Mouse (Mus musculus): ENCODE measurements at regions not wholly inside any gene's neighbourhood (a gene's known extent, or its start where the extent isn't known, plus 50 kb on each side); places are given as distances from the start of the nearest gene placed in this dataset.
"Not testable (repeated sequence)": the region's sequence is repeated elsewhere in the genome, so short reads cannot be mapped to it uniquely, and the experiment has no call there.

DNA sequence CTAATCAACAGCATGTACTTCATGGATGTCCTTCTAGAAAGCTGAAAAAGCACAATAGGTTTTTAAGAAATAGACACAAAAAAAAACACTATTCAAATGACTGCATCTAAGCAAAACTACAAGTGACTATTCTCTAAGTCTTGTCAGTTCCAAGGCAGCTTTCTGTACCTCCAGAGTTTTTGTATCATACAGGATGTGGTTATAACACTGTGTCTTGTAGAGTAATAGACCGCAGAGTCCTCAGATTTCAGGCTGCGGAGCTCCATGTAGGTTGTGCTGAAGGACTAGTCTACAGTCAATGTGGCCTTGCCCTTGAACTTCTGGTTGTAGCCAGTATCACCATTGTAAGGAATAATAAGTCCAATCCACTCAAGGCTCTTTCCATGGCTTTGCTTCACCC, 1137.7 kb upstream of the Zfp386 start:
- not testable (repeated sequence) for DNase-seq (ENCODE audit: low spot score)

DNA sequence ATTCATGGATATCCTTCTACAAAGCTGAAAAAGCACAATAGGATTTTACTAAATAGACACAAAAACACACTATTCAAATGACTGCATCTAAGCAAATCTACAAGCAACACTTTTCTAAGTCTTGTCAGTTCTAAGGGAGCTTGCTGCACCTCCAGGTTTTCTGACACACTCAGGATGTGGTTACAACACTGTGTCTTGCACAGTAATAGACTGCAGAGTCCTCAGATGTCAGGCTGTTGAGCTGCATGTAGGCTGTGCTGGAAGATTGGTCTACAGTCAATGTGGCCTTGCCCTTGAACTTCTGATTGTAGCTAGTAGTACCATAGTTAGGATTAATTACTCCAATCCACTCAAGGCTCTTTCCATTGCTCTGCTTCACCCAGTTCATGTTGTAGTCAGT, 1133.1 kb upstream of the Zfp386 start:
- not testable (repeated sequence) for DNase-seq (ENCODE audit: low spot score)

DNA sequence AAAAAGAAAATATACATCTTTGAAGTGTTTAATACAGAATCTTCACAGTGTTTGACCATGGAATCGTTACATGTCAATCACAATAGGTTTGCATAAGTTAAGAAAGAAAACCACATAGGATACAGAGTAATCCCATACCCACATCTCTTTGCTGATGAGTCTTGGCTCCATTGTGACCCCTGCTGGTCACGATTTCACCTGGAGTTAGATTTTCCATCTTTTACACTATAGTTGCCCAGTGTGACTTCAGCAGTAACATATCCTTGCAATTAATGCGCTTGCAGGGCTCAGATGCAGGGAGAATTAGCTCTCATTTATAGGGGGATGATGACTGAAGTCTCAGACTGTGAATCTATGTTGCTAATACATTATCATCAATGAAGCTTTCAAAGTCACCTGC, 1119.8 kb upstream of the Zfp386 start:
- DNase-seq (ENCODE audit: low spot score): no peak

DNA sequence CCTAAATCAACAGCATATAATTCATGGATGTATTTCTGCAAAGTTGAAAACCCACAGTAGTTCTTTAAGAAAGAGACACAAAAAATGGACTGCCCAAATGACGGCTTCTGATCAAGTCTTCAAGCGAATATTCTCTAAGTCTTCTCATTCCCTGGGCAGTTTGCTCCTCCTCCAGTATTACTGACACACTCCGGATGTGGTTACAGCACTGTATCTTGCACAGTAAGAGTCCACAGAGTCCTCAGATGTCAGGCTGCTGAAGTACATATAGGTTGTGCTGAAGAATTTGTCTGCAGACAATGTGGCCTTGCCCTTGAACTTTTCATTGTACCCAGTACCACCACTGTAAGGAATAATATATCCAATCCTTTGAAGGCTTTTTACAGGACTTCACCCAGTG, 1115.4 kb upstream of the Zfp386 start:
- no peak for DNase-seq (ENCODE audit: low spot score)

DNA sequence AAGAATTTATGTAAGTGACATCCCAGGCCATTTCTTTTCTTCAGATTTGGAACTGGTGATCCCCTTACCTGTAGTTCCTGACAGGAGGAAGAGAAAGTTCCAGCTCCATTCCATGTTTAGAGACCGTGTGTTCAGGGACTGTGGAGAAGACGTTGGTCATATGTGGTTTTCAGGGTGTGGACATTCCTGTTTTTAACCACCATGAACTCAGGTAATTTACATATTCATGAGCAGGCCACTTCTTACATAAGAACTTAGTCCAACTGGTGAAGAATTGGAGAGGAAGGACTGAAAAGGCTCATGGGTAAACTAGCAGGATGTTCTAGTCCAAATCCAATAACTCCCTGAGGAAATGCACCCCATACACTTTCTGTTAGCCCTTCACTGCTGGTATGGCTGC, 1114.9 kb upstream of the Zfp386 start:
- no peak for DNase-seq (ENCODE audit: low spot score)

DNA sequence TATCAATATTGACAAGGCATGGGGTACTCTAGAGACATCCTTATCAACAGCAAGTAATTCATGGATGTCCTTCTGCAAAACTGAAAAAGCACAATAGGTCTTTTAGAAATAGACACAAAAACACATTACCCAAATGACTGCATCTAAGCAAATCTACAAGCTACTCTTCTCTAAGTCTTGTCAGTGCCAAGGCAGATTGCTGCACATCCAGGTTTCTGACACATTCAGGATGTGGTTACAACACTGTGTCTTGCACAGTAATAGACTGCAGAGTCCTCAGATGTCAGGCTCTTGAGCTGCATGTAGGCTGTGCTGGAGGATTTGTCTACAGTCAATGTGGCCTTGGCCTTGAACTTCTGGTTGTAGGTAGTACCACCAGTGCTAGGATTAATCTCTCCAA, 1110.7 kb upstream of the Zfp386 start:
- not testable (repeated sequence) for DNase-seq (ENCODE audit: low spot score)

DNA sequence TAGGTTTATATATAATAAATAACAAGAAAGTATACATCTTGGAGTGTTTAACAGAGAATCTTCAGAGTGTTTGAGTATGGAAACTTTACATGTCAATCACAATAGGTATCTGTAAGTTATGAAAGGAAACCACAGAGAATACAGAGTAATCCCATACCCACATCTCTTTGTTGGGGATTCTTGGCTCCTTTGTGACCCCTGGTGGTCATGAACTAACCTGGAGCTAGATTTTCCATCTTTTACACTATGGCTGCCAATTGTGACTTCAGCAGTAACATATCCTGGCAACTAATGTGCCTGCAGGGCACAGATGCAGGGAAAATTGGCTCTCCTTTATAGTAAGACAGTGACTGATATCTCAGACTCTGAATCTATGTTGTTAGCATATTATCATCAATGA, 1107.9 kb upstream of the Zfp386 start:
- DNase-seq (ENCODE audit: low spot score): no peak

DNA sequence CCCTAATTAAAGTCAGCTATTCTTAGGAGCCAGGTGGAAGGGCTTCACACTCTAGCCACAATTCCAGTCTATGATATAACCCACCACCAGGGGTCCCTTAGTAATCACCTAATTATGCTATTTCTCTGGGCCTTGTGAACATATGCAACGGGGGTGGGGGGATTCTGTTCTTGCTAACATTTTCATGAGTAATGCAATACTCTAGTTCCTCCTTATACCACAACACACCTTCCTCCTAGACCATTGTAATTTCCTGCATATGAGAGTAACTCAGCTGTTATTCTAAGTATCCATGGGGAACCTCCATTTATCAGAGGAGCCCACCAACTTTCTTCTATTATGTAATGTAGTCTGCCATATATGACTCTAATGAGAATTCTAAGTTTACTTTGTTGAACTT, 1085.4 kb upstream of the Zfp386 start:
- DNase-seq (ENCODE audit: low spot score): no peak

DNA sequence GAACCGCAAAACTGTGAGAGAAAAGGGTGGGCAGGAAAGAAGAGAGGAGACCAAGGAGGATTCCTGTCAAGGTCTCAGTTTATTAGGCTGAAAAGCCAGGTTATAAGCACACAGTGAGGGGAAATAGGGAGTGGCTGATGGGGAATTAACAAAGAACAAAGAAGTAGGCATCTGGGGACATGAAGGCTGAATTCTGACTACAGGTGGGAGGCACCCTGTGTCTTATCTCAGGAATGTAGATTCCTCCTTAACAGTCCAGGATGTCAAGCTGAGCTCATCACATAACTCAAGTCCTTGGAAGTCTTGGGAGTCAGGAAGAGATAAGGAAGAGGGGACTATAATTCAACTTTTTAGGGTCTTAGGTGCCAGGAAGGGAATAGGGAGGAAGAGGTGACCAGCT, 1083.3 kb upstream of the Zfp386 start:
- DNase-seq (ENCODE audit: low spot score): not testable (repeated sequence)

DNA sequence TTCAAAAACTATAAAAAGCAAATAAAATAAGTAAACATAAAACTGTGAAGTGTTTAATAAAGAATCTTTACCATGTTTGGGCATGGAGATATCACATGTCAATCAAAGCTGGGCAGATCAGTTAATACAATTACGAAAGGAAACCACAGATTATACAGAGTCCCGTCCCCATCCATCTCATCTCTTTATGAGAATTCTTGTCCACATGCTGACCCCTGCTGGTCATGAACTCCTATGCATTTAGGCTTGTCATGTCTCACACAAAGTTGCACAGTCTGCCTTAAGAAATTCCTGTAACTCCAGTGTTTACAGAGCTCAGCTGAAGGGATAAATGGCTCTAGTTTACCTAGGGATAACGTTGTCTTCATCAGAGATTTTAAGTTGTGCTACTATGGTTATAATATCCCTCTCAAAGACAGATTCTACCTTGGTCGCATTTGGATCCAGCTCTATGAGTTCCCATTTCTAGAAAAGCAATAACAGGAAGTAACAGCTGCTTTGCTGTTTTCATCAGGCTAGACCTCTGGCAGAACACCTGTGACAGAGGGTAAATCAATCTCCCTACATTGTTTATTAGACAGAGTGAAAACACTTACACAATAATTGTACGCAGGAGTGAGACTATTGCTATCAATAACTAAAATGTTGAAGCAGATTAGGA, 1065.9 kb upstream of the Zfp386 start:
- DNase-seq (ENCODE audit: low spot score): no peak

DNA sequence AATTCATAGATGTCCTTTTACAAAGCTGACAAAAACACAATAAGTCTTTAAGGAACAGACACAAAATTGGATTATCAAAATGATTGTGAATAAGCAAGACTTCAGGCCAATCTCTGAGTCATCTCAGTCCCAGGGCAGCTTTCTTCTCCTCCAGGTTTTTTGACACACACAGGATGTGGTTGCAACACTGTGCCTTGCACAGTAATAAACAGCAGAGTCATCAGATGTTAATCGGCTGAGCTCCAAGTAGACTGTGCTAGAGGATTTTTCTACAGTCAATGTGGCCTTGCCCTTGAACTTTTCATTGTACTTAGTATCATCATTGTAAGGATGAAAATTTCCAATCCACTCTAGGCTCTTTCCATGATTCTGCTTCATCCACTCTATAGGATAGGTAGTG, 1056.6 kb upstream of the Zfp386 start:
- DNase-seq (ENCODE audit: low spot score): no peak

DNA sequence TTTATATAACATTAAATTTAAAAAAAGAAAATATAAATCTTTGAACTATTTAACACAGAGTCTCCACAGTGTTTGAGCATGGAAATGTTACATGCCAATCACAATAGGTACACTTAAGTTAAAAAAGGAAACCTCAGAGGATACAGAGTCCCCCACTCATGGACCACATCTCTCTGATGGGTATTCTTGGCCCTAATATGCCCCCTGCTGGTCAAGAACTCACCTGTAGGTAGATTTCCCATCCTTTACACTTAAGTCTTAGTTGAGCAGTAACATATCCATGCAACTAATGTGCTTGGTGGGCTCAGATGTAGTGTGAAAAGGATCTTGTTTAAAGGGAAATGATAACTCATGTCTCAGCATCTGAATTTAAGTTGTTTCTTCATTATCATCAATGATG, 1050.7 kb upstream of the Zfp386 start:
- no peak for DNase-seq (ENCODE audit: low spot score)

DNA sequence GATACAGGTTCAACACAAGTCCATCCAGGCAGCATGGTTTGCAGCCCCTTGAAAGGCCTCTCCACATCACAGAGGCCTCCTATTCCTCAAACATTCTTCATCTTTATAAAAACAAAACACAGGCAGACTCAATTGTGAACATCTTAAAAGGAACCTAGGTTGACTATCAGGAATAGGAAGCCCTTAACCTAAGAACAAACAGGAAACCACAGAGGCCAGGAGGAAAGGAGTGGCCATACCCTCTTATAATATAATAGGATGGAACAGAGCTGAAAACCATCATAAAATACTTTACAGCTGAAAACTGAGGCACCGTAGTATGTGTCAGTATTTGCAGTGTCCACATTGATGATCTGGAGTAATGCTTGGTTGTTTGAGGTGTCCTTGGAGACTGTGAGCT, 1044.4 kb upstream of the Zfp386 start:
- no peak for DNase-seq (ENCODE audit: low spot score)

DNA sequence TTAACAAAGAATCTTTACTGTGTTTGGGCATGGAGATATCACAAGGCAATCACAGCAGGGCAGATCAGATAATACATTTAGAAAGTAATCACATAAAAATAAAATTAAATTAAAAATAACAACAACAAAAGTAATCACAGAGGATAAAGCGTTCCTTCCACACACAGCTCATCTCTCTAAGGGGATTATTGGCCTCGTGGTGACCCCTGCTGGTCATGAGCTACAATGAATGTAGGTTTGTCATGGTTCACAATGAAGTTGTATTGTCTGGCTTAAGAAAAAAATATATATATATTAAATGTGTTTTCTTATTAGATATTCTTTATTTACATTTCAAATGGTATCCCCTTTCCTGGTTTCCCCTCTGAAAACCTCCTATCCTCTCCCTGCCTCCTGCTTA, 1039.1 kb upstream of the Zfp386 start:
- DNase-seq (ENCODE audit: low spot score): no peak

DNA sequence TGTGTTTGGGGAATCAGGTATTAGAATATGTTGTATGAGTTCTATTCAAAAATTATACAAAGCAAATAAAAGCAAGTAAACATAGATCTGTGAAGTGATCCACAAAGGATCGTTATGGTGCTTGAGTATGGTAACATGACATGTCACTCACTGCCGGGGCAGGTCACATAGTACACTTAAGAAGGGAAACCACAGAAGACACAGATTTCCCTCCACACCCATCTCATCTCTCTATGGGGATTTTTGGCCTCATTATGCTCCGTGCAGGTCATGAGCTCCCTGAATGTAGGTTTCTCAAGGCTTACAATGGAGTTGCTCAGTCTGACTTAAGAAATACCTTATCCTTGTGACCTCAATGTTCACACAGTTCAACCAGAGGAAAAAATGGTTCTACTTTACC, 1034.8 kb upstream of the Zfp386 start:
- DNase-seq (ENCODE audit: low spot score): no peak

DNA sequence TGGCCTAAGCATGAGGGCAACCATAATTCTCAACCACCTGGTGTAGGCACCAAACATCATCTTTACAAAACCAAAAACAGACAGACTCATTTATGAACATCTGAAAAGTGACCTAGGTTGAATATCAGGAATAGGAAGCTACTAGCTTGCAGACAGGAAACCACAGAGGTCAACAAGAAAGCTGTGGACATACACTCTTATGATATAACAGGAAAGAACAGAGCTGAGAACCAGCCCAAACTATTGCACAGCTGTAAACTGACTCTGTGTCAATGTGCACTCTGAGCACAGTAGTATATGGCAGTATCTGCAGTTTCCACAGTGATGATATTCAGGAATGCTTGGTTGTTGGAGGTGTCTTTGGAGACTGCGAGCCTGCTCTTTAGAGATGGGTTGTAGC, 1023.8 kb upstream of the Zfp386 start:
- DNase-seq (ENCODE audit: low spot score): no peak

DNA sequence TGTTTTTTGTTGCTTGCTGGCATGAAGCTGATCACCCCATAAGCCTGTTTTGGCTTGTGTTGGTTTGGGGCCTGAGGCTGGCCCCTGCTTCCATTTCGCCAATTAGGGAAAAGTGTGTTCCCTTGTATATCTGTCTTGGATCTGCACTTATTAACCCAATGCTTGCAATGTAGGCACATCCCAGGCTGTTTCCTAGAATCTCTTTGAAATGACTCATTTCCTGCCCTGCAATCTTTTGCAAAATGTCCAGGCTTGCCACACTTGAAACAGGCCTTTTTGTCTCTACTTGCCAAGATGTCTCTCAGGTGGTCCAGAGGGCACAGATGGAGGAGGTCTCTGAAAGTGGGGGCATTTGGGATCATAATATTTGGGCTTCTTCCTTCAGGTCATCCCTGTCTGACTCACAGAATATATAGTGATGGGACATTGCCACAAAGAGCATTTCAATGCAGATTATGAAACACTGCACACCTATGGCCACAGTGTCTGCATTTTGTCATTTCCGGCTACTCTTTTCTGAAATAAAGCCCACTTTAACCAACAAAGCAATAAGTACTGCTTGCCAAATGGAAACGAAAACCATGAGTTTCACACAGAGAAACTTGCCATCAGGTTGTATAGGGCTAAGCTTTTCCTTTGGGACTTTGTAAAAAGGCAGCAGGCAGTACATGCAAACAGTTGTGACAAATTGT, 1012.9 kb upstream of the Zfp386 start:
- DNase-seq (ENCODE audit: low spot score): no peak

DNA sequence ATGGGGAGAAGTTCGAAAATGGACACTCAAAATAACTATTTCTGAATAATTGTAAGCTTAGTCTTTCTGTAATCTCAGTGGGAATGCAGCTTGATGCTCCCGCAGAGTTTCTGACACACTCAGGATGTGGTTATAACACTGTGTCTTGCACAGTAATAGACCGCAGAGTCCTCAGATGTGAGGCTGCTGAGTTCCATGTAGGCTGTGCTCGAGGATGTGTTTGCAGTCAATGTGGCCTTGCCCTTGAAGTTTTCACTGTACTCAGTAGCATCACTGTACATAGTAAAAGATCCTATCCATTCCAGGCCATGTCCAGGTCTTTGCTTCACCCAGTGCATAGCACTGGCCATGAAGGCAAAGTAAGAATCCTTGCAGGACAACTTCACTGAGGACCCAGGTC, 992.4 kb upstream of the Zfp386 start:
- DNase-seq (ENCODE audit: low spot score): no peak

DNA sequence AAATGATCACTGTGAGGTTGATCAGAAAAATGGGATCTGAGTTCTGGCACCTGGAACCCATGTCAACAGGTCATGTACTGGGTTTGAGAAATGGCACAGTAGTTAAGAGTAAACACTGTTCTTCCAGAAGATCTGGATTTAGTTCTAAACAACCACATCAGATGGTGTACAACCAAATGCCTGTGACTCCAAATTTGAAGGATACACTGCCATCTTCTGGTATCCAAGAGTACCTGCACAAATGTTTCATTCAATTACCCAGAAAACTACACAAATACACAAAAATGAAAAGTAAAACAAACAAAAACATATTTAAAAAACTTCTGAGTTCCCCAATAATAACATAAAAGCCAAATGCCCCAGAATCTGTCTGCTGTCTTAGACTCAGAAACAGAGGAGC, 987.6 kb upstream of the Zfp386 start:
- not testable (repeated sequence) for DNase-seq (ENCODE audit: low spot score)

DNA sequence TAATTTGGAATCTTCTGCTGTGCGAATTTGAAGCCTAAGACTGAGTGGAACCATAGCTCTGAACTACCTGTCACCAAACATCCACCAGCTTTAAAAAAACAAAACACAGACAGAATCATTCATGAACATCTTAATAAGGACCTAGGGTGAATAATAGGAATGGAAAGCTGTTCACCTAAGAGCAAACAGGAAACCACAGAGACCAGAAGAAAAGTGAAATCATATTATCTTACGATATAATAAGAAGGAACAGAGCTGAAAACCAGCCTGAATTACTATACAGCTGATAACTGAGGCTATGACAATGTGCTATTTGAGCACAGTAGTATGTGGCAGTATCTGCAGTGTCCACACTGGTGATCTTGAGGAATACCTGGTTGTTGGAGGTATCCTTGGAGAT, 980.3 kb upstream of the Zfp386 start:
- no peak for DNase-seq (ENCODE audit: low spot score)

DNA sequence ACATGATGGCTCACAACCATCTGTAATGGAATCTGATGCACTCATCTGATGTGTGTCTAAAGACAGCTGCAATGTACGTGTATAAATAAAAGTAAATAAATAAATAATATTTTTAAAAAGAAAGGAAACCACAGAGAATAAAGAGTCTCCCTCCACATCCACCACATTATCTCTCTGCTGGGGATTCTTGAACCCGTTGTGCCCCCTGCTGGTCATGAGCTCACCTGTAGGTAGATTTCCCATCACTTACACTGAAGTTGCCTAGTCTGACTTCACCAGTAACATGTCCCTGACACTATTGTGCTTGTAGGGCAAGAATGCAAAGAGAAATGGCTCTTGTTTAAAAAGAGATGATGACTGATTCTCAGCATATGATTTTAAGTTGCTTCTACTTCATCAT, 956.1 kb upstream of the Zfp386 start:
- DNase-seq (ENCODE audit: low spot score): not testable (repeated sequence)

DNA sequence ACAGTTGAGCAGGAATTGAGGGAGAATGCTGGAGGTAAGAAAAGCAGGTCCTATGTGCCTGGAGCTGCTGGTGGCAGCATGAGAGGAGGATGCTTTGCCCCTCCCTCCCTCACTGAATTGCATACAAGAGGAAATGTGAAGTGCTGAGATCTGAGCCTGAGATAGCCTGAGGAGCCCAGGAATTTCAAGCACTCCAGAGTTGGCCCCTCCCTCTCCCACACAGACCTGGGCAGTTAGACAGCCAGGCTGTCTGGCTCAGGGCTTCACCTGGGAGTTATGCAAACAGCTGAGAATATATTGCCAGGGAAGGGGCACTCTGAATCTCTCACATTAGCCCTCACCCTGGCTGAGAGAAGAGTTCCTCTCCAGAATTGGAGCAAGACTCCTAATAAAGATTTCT, 937.8 kb upstream of the Zfp386 start:
- no peak for DNase-seq (ENCODE audit: low spot score)

DNA sequence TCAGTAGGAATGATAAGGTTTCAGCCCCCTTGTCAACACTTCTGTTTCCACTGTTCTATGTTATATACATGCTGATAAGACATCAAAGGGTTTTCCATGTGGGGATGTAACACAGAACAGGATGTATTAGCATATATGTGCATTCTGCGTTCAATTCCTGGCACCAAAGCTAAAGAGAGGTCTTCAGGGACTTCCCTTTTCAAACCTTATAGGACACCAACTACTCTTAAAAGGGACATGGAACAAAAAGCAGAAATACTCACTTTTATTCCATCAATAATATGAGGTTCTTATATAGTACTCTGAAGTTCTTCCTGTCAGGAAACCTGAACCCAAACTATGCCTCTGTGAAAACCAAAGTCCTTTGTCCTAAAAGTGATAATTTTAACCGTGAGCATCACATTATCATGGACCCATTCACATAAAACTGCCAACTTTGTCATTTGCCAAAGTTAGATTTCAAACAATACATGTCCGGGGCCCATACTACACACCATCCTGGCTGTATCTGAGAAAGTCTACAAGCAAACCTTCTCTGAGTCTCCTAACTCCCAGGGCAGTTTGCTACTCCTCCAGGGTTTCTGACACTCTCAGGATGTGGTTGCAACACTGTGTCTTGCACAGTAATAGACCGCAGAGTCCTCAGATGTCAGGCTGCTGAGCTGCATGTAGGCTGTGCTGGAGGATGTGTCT, 928.2 kb upstream of the Zfp386 start:
- DNase-seq (ENCODE audit: low spot score): not testable (repeated sequence)

DNA sequence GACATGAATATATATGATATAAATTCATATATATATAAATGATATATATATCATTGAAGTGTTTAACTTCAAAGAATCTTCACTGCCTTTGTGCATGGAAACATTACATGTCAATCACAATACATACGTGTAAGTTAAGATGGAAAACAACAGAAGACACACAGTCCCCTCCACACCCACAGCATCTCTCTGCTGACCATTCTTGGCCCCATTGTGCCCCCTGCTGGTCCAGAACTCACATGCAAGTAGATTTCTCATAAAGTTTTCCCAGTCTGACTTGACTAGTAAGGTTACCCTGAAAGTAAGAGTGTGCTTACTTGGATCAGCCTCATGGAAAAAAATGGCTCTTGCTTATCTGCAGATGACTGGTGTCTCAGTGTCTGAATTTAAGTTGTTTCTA, 926.3 kb upstream of the Zfp386 start:
- no peak for DNase-seq (ENCODE audit: low spot score)
